19 mouse cellular contexts compared by ENCODE assay signal in genomic region chr7:109643305-109643994, GRCm38 (mm10).
"Had no signal": no experiment of that assay in that cellular context is flagged by ENCODE, and none has a peak within 500 bp of the region (broad histone marks: within the 10 kb centered on the region; RNA-seq: fewer than 3 reads in every experiment).

No protein-coding gene starts in this region.

- DNase-seq: kidney, adult 2 months; kidney, postnatal 25 days; layer of hippocampus, postnatal 36 days; left cerebral cortex, postnatal 4 days; liver, postnatal 0 days; lung, embryonic 14.5 days; midbrain, embryonic 14.5 days; right cerebral cortex, adult 18-20 months; right cerebral cortex, postnatal 14 days; right cerebral cortex, postnatal 4 days; thymus, adult 18-20 months; thymus, postnatal 36 days had no signal

- H3K9ac ChIP-seq: limb, embryonic 13.5 days; liver, embryonic 14.5 days; liver, postnatal 0 days; lung, embryonic 14.5 days had no signal

- H3K27ac ChIP-seq: layer of hippocampus, adult 2 months; left cerebral cortex, adult 2 months; limb, embryonic 13.5 days; liver, embryonic 14.5 days; macrophage had no signal

- H3K4me2 ChIP-seq: limb, embryonic 13.5 days; lung, embryonic 14.5 days; midbrain, embryonic 11.5 days had no signal

- ATAC-seq: intestine, postnatal 0 days; liver, postnatal 0 days had no signal

- H3K9me3 ChIP-seq: limb, embryonic 13.5 days had no signal

- H3K4me3 ChIP-seq: layer of hippocampus, adult 2 months; left cerebral cortex, adult 2 months; limb, embryonic 13.5 days had no signal

- H3K36me3 ChIP-seq: limb, embryonic 13.5 days had no signal

- H3K27me3 ChIP-seq: limb, embryonic 13.5 days had no signal
